ENCODE assay signal across 8 mouse cellular contexts in the genomic region with DNA sequence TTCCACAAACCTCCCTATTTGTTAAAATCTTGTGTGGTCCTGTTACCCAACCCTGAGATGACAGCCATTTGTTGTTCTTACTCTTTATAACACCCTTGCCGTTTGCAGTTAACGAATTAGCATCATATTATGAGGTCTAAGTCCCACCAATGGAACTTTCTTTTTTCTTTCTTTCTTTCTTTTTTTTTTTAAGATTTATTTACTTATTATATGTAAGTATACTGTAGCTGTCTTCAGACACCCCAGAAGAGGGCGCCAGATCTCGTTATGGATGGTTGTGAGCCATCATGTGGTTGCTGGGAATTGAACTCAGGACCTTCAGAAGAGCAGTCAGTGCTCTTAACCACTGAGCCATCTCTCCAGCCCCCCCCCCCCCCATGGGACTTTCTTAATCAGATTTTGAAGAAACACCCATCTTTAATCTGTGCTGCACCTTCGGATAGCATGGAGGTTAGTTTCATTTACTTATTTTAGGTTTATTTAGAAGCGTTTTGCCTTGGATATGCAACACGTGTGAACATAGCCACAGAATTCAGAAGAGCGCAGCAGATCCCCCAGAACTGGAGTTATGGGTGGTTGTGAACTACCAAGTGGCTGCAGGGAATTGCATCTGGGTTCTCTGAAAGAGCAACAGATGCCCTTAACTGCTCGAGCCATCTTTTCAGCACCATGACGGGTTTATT. TPM values are rescaled to one million over a fixed set of nuclear protein-coding genes. Genes with fewer than 3 reads are reported as not detected.
A peak's percentile ranks its signal among the peaks of the same experiment; 100 is the strongest.
DNase-seq lines count a peak whose midpoint lies in the region; ATAC-seq and TF ChIP-seq lines count a peak whose summit lies in the region.

No protein-coding gene starts in this region.

- peaks cover 9% of the 10 kb centered on the region for H3K79me2 ChIP-seq in MEL (ENCODE audit: control insufficient read depth, insufficient read depth, low read length, poor library complexity)

- ATAC-seq in kidney, postnatal 0 days (replicated peaks; ENCODE audit: low FRiP score, low read depth), result no peak
- ATAC-seq in hindbrain, embryonic 12.5 days (ENCODE audit: low FRiP score), result no peak
- ATAC-seq in midbrain, embryonic 15.5 days (replicated peaks), result no peak

- no peak; a peak in 1 of 4 replicates for TF ChIP-seq POLR2A in MEL (IDR thresholded peaks at IDR 0.05; ENCODE audit: control insufficient read depth in 1 of 2, insufficient read depth in 1 of 2, low read depth in 1 of 2, low read length in 2 of 2, poor library complexity in 1 of 2)

- DNase-seq in kidney, postnatal 0 days (ENCODE audit: low spot score), result no peak
- DNase-seq in kidney, adult 18-20 months, result no peak
- peak; percentile 71 for DNase-seq in MEL (ENCODE audit: low read depth, low spot score)
- DNase-seq in layer of hippocampus, postnatal 25 days (ENCODE audit: extremely low spot score in 1 of 2, low spot score in 1 of 2), result no peak
- DNase-seq in spleen, adult 12 weeks (ENCODE audit: low spot score), result no peak
- DNase-seq in urinary bladder, postnatal 25 days (ENCODE audit: low spot score), result no peak

- H3K27ac ChIP-seq in kidney, postnatal 0 days, result 0 out of 2 replicates have a peak overlapping the region, but pooled peaks have one; percentile 93
- H3K27ac ChIP-seq in MEL (ENCODE audit: control insufficient read depth, low read depth, low read length), result peak overlapping the region; percentile 70
- no peak overlapping the region for H3K27ac ChIP-seq in hindbrain, embryonic 12.5 days
- H3K27ac ChIP-seq in midbrain, embryonic 15.5 days, result peak overlapping the region; percentile 93

- no peak for TF ChIP-seq EP300 in MEL (IDR thresholded peaks at IDR 0.05; ENCODE audit: low read depth in 1 of 2, low read length in 2 of 2)

- WGBS in kidney, postnatal 0 days, result 88% methylated on average over 10 of the region's 10 CpGs
- 90% methylated on average over 10 of the region's 10 CpGs for WGBS in hindbrain, embryonic 12.5 days
- WGBS in midbrain, embryonic 15.5 days, result 89% methylated on average over 10 of the region's 10 CpGs

- peaks cover 8% of the 10 kb centered on the region for H3K4me1 ChIP-seq in kidney, postnatal 0 days (replicated peaks; ENCODE audit: insufficient read depth, low read length)
- no peaks in the 10 kb centered on the region; a peak in 1 of 4 replicates for H3K4me1 ChIP-seq in MEL (ENCODE audit: control insufficient read depth in 1 of 2, insufficient read depth in 2 of 2, low read length in 2 of 2)
- peaks cover 13% of the 10 kb centered on the region for H3K4me1 ChIP-seq in hindbrain, embryonic 12.5 days
- peaks cover 13% of the 10 kb centered on the region for H3K4me1 ChIP-seq in midbrain, embryonic 15.5 days

- H3K9me3 ChIP-seq in kidney, postnatal 0 days (replicated peaks; ENCODE audit: low read length), result no peaks in the 10 kb centered on the region
- no peaks in the 10 kb centered on the region for H3K9me3 ChIP-seq in MEL (replicated peaks; ENCODE audit: insufficient read depth, low read length)
- no peaks in the 10 kb centered on the region for H3K9me3 ChIP-seq in hindbrain, embryonic 12.5 days (replicated peaks)
- H3K9me3 ChIP-seq in midbrain, embryonic 15.5 days, result no peaks in the 10 kb centered on the region

- H3K9ac ChIP-seq in kidney, postnatal 0 days (ENCODE audit: low read depth, low read length), result no peak overlapping the region
- H3K9ac ChIP-seq in MEL (ENCODE audit: control insufficient read depth, low read depth, low read length, poor library complexity, severe bottlenecking), result peak overlapping the region; percentile 77
- no peak overlapping the region for H3K9ac ChIP-seq in hindbrain, embryonic 12.5 days
- no peak overlapping the region for H3K9ac ChIP-seq in midbrain, embryonic 15.5 days

- peaks cover 4% of the 10 kb centered on the region; the same call in 1 of the 2 replicates for H3K36me3 ChIP-seq in kidney, postnatal 0 days (ENCODE audit: insufficient read depth, low read length)
- peaks cover 0 to 2% of the 10 kb centered on the region in 2 experiments; a peak in 3 of 4 replicates for H3K36me3 ChIP-seq in MEL (ENCODE audit: control insufficient read depth in 1 of 2, insufficient read depth in 2 of 2, low read length in 2 of 2)
- H3K36me3 ChIP-seq in hindbrain, embryonic 12.5 days, result 0 out of 2 replicates have a peak, but pooled peaks cover under 1% of the 10 kb centered on the region
- H3K36me3 ChIP-seq in midbrain, embryonic 15.5 days (replicated peaks), result no peaks in the 10 kb centered on the region

- TF ChIP-seq RAD21 in MEL (IDR thresholded peaks at IDR 0.05; ENCODE audit: low read depth, low read length), result peak; percentile 6

- H3K4me3 ChIP-seq in kidney, postnatal 0 days (replicated peaks; ENCODE audit: low read depth, low read length), result peak overlapping the region; percentile 64; the same call in 1 of the 2 replicates
- peak overlapping the region; percentile 82 to 97 for H3K4me3 ChIP-seq in MEL (ENCODE audit: control insufficient read depth in 1 of 2, insufficient read depth in 1 of 2, low read depth in 2 of 2, low read length in 2 of 2)
- H3K4me3 ChIP-seq in hindbrain, embryonic 12.5 days, result peak overlapping the region; percentile 44; the same call in 1 of the 2 replicates
- H3K4me3 ChIP-seq in midbrain, embryonic 15.5 days, result no peak overlapping the region

- TF ChIP-seq CTCF in kidney, postnatal 0 days (IDR thresholded peaks at IDR 0.05; ENCODE audit: low read depth), result peak; percentile 33; the same call in 1 of the 2 replicates
- TF ChIP-seq CTCF in MEL (IDR thresholded peaks at IDR 0.05 in 2 of 3, conservative IDR thresholded peaks at IDR 0.05 in 1 of 3; ENCODE audit: control insufficient read depth in 1 of 3, insufficient read depth in 1 of 3, low read depth in 2 of 3, low read length in 3 of 3, poor library complexity in 1 of 3, severe bottlenecking in 1 of 3), result peak in 2 of 3 experiments; percentile 6 to 8; a peak in 1 of 6 replicates

- H3K27me3 ChIP-seq in kidney, postnatal 0 days (ENCODE audit: insufficient read depth, low read length), result no peaks in the 10 kb centered on the region
- no peaks in the 10 kb centered on the region for H3K27me3 ChIP-seq in MEL (ENCODE audit: control insufficient read depth in 1 of 2, insufficient read depth in 2 of 2, low read length in 2 of 2)
- H3K27me3 ChIP-seq in hindbrain, embryonic 12.5 days, result no peaks in the 10 kb centered on the region
- H3K27me3 ChIP-seq in midbrain, embryonic 15.5 days (replicated peaks), result no peaks in the 10 kb centered on the region

- H3K4me2 ChIP-seq in kidney, postnatal 0 days (ENCODE audit: low read length), result peak overlapping the region; percentile 66
- peak overlapping the region; percentile 56; the same call in 1 of the 2 replicates for H3K4me2 ChIP-seq in hindbrain, embryonic 12.5 days (replicated peaks)
- peak overlapping the region; percentile 54 for H3K4me2 ChIP-seq in midbrain, embryonic 15.5 days

TF ChIP-seq in MEL, 35 proteins besides CTCF, POLR2A, EP300 and RAD21:
- TF ChIP-seq POLR2AphosphoS5 (IDR thresholded peaks at IDR 0.05; ENCODE audit: borderline replicate concordance, low read depth, low read length), result no peak
- TF ChIP-seq SMC3 (IDR thresholded peaks at IDR 0.05; ENCODE audit: low read depth, low read length), result 0 out of 2 replicates have a peak, but pooled peaks have one; percentile 3
- TF ChIP-seq RCOR1 (IDR thresholded peaks at IDR 0.05; ENCODE audit: low read depth, low read length), result no peak

RNA-seq across cellular contexts. Expression of a gene that starts 0.9 kb away (rescaled TPM):
- polyA plus RNA-seq in kidney, postnatal 0 days (2015; fragmentation: Nextera tagmentation; extraction: Ambion mirVana), result 91.7 and 98.1 TPM in 2 replicates
- 18.1 and 22.1 TPM in 2 replicates for total RNA-seq in MEL (2012; rRNA removed)
- 10 to 100 TPM in 1 of 2 experiments, not detected in 1; 54.8 TPM for polyA plus RNA-seq in MEL (2012; ENCODE audit: insufficient read depth in 1 of 2, insufficient read length in 2 of 2, low read depth in 1 of 2, low replicate concordance in 2 of 2, missing spikeins in 1 of 2)
- 40.3 and 46.3 TPM in 2 replicates for polyA plus RNA-seq in hindbrain, embryonic 12.5 days (2016; fragmentation: Nextera tagmentation; extraction: Ambion mirVana)
- 23.8 and 25.5 TPM in 2 replicates for polyA plus RNA-seq in midbrain, embryonic 15.5 days (2015; fragmentation: Nextera tagmentation; extraction: Ambion mirVana)
- 10 to 100 TPM; 29.7 to 35.0 TPM for total RNA-seq in layer of hippocampus, postnatal 25 days (2021)

RNA-seq across cellular contexts. Expression of a gene that starts 24.8 kb away (rescaled TPM):
- 23.7 and 24.8 TPM in 2 replicates for polyA plus RNA-seq in kidney, postnatal 0 days (2015; fragmentation: Nextera tagmentation; extraction: Ambion mirVana)
- 39.0 and 47.9 TPM in 2 replicates for total RNA-seq in MEL (2012; rRNA removed)
- 10 to 100 TPM in 1 of 2 experiments, not detected in 1; 36.5 TPM for polyA plus RNA-seq in MEL (2012; ENCODE audit: insufficient read depth in 1 of 2, insufficient read length in 2 of 2, low read depth in 1 of 2, low replicate concordance in 2 of 2, missing spikeins in 1 of 2)
- polyA plus RNA-seq in hindbrain, embryonic 12.5 days (2016; fragmentation: Nextera tagmentation; extraction: Ambion mirVana), result 26.7 and 31.5 TPM in 2 replicates
- polyA plus RNA-seq in midbrain, embryonic 15.5 days (2015; fragmentation: Nextera tagmentation; extraction: Ambion mirVana), result 24.1 and 27.2 TPM in 2 replicates
- 10 to 100 TPM; 12.0 to 16.9 TPM for total RNA-seq in layer of hippocampus, postnatal 25 days (2021)

RNA-seq across cellular contexts. Expression of a gene that starts 38.4 kb away (rescaled TPM):
- 949 and 1,081 TPM in 2 replicates for polyA plus RNA-seq in kidney, postnatal 0 days (2015; fragmentation: Nextera tagmentation; extraction: Ambion mirVana)
- 2,384 and 2,439 TPM in 2 replicates for total RNA-seq in MEL (2012; rRNA removed)
- polyA plus RNA-seq in MEL (2012; ENCODE audit: insufficient read depth in 1 of 2, insufficient read length in 2 of 2, low read depth in 1 of 2, low replicate concordance in 2 of 2, missing spikeins in 1 of 2), result 100 to 1,000 TPM; 300 to 476 TPM
- polyA plus RNA-seq in hindbrain, embryonic 12.5 days (2016; fragmentation: Nextera tagmentation; extraction: Ambion mirVana), result 614 and 629 TPM in 2 replicates
- polyA plus RNA-seq in midbrain, embryonic 15.5 days (2015; fragmentation: Nextera tagmentation; extraction: Ambion mirVana), result 356 and 383 TPM in 2 replicates
- total RNA-seq in layer of hippocampus, postnatal 25 days (2021), result 100 to 1,000 TPM; 257 to 314 TPM

RNA-seq across cellular contexts. Expression of a gene that starts 51.0 kb away (rescaled TPM):
- polyA plus RNA-seq in kidney, postnatal 0 days (2015; fragmentation: Nextera tagmentation; extraction: Ambion mirVana), result 2.2 TPM in 2 replicates
- total RNA-seq in MEL (2012; rRNA removed), result 0.23 and 0.54 TPM in 2 replicates
- under 1 TPM in 1 of 2 experiments, not detected in 1; 0.74 TPM for polyA plus RNA-seq in MEL (2012; ENCODE audit: insufficient read depth in 1 of 2, insufficient read length in 2 of 2, low read depth in 1 of 2, low replicate concordance in 2 of 2, missing spikeins in 1 of 2)
- polyA plus RNA-seq in hindbrain, embryonic 12.5 days (2016; fragmentation: Nextera tagmentation; extraction: Ambion mirVana), result 0.35 and 0.60 TPM in 2 replicates
- 1.0 TPM in 2 replicates for polyA plus RNA-seq in midbrain, embryonic 15.5 days (2015; fragmentation: Nextera tagmentation; extraction: Ambion mirVana)
- total RNA-seq in layer of hippocampus, postnatal 25 days (2021), result under 1 TPM; 0.42 to 0.69 TPM
